ENCODE assay signal across 11 mouse cellular contexts in genomic region chr14:75064520-75064919, GRCm38 (mm10). TPM values are rescaled to one million over a fixed set of nuclear protein-coding genes. Genes with fewer than 3 reads are reported as not detected.
DNase-seq lines count a peak whose midpoint lies in the region; ATAC-seq lines count a peak whose summit lies in the region.
"Had no signal": no experiment of that assay in that cellular context is flagged by ENCODE, and none has a peak within 500 bp of the region (broad histone marks: within the 10 kb centered on the region; RNA-seq: fewer than 3 reads in every experiment).

No protein-coding gene starts in this region.

- peak; percentile 60 for ATAC-seq in megakaryocyte-erythroid progenitor cell, adult 5-6 weeks (replicated peaks; ENCODE audit: low FRiP score, low TSS enrichment, poor library complexity, severe bottlenecking)
- ATAC-seq: Patski had no signal

- DNase-seq in B cell, adult 2 months = peak; percentile 68 to 77
- peak; percentile 83 for DNase-seq in R1 (ENCODE audit: low read depth, low spot score)
- peak; percentile 63 for DNase-seq in liver
- no peak for DNase-seq in embryo, embryonic 9.5 days (ENCODE audit: extremely low spot score)
- no peak for DNase-seq in left cerebral cortex, adult 18-20 months (ENCODE audit: low spot score in 2 of 2)
- no peak for DNase-seq in urinary bladder, adult 2 months (ENCODE audit: low spot score)
- DNase-seq: cerebellum, adult 18-20 months; gastrocnemius, postnatal 14 days; kidney, postnatal 14 days had no signal

RNA-seq across cellular contexts. Expression of gene Rubcnl, which starts 48.7 kb away (rescaled TPM):
- total RNA-seq in megakaryocyte-erythroid progenitor cell, adult 5-6 weeks (2014; fragmentation: Nextera tagmentation) = 0.11 and 0.22 TPM in 2 replicates
- 0.34 TPM in 1 of 2 replicates, not detected in the other for total RNA-seq in megakaryocyte-erythroid progenitor cell, adult 5-6 weeks (2017)
- 1 to 10 TPM; 1.8 to 2.1 TPM for total RNA-seq in left cerebral cortex, adult 18-20 months (2021)
- 1.7 TPM in 2 replicates for polyA plus RNA-seq in urinary bladder, adult 2 months (2012; rRNA removed)

Comparison
In these comparisons a context has a peak if more than half of its experiments do, and no peak if none do; other contexts are left out.
1. DNase-seq: peak in B cell, adult 2 months (2 of 2), R1 (single experiment) and liver (single experiment); none in embryo, embryonic 9.5 days (single experiment), left cerebral cortex, adult 18-20 months (0 of 2) and urinary bladder, adult 2 months (single experiment).